Mouse (Mus musculus): ENCODE data around the gene ccdc198. TPM values are rescaled to one million over a fixed set of nuclear protein-coding genes. Genes with fewer than 3 reads are reported as not detected.
"Not testable (repeated sequence)": the region's sequence is repeated elsewhere in the genome, so short reads cannot be mapped to it uniquely, and the experiment has no call there.

ccdc198 gene
- 0.14 and 1.3 TPM in 2 replicates for polyA plus RNA-seq (2014; fragmentation: Nextera tagmentation; extraction: Ambion mirVana)

DNA sequence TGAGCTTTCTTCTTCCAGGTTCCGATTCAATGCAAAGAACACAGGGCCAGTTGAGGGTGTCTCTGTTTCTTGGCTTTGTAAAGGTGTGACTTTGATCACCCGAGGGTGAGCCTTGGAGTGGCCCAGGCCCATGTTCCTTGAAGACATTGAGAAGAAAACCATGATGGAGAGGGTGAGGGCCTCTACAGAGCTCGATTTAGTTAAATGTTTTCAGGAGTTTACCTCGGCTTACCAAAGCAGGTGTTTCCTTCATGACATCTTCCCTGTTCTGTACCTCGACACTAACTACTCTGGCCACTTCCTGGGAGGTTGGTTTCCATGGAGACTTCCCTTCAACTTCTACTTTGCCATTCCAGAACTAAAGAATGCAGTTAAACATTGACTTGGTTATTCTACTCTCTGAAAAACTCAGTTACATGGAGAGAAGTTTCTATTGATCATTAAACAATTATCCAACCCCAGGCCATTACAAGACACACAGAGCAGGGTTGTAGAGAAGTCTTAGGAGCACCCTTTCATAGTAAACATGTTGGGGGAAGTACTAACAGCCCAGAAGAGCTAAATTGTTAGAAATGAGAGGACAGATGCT lies at the start of gene ccdc198:
Gene ccdc198, minus strand, starts transcription at position 349 of the 589 bp plus-strand sequence.
- Histone ChIP-seq H3K4me2 (replicated peaks; ENCODE audit: low read depth, low read length) (no peak within 1 kb of the TSS), H3K9ac (ENCODE audit: low read depth, low read length) (no peak within 1 kb of the TSS), H3K4me3 (ENCODE audit: low read depth, low read length) (no peak within 1 kb of the TSS), H3K4me1 (replicated peaks; ENCODE audit: control insufficient read depth, insufficient read depth, low read length) (no peaks in the 10 kb centered on the region), H3K9me3 (ENCODE audit: control insufficient read depth, low read length) (no peaks in the 10 kb centered on the region), H3K36me3 (ENCODE audit: control insufficient read depth, insufficient read depth, low read length) (no peaks in the 10 kb centered on the region), H3K27ac (ENCODE audit: low read depth, low read length) (no peak within 1 kb of the TSS), H3K27me3 (ENCODE audit: control insufficient read depth, insufficient read depth, low read length) (no peaks in the 10 kb centered on the region)
- ATAC-seq (ENCODE audit: low FRiP score) = no peak
- no peak for DNase-seq (ENCODE audit: low spot score)
- 57% methylated on average over 5 of the region's 5 CpGs for WGBS

DNA sequence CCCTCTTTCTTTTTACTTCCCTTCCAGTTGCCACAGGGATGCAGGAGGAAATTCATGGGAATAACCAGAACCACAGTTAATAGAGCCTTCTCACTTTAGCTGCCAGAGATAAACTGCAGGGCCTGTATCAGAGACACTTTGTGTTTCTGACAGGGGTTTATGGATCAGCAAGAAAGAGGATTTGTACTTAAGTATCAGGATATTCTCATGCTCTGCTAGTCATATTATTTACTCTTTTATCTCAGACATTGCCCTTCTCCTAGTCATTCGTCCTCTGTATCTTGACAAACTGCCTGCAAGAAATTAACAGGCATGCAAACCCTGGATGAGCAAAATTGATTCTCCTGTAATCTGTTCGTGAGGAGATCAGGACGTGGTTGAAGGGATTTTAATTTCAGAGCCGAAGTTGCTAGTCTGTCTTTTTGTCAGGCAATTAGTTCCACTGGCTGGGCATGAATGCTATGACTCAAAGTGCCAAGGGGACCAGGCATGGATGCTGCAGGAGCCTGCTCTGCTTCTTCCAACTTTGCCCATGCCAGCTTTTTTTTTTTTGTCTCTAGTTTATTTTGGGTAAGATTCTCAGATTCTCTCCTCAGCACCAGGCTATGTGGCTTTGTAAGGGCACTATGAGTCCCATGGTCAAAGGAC lies 48.7 kb upstream of the ccdc198 start:
- no peak overlapping the region for H3K9ac ChIP-seq (ENCODE audit: low read depth, low read length)
- H3K36me3 ChIP-seq (ENCODE audit: control insufficient read depth, insufficient read depth, low read length) = no peaks in the 10 kb centered on the region
- H3K4me3 ChIP-seq (ENCODE audit: low read depth, low read length) = no peak overlapping the region
- peak; percentile 34 for DNase-seq (ENCODE audit: low spot score)
- H3K27ac ChIP-seq (ENCODE audit: low read depth, low read length) = no peak overlapping the region
- H3K27me3 ChIP-seq (ENCODE audit: control insufficient read depth, insufficient read depth, low read length) = no peaks in the 10 kb centered on the region; the same call in 1 of the 2 replicates
- no peaks in the 10 kb centered on the region for H3K9me3 ChIP-seq (ENCODE audit: control insufficient read depth, low read length)
- no peak overlapping the region for H3K4me2 ChIP-seq (replicated peaks; ENCODE audit: low read depth, low read length)
- peak; percentile 67; the same call in 1 of the 2 replicates for ATAC-seq (ENCODE audit: low FRiP score)
- H3K4me1 ChIP-seq (replicated peaks; ENCODE audit: control insufficient read depth, insufficient read depth, low read length) = no peaks in the 10 kb centered on the region
- WGBS = 15% methylated on average over 4 of the region's 4 CpGs

DNA sequence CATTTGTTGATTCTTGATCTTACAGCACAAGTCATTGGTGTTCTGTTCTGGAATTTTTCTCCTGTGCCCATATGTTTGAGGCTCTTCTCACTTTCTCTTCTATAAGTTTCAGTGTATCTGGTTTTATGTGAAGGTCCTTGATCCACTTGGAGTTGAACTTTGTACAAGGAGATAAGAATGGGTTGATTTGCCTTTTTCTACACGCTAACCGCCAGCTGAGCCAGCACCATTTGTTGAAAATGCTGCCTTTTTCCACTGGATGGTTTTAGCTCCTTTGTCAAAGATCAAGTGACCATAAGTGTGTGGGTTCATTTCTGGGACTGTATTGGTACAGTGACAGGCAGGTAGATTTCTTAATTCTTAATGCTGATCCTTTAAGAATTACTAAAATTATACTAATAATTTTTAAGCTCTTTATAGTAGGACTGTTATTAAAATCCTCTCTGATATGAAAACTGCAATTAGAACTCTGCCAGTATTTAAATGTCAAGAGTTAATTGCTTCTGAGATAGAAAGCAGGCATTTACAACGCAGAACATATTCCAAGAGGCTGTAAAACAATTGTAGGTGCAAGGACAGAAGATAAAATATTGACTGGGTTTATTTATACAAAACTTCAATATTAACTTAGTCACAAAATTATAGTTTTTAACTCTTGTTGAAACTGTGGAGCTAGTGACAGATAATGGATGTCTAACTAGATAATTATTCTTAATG lies 44.9 kb upstream of the ccdc198 start:
- ATAC-seq (ENCODE audit: low FRiP score) = no peak
- Histone ChIP-seq H3K9me3 (ENCODE audit: control insufficient read depth, low read length) (no peaks in the 10 kb centered on the region), H3K27ac (ENCODE audit: low read depth, low read length) (no peak overlapping the region), H3K4me1 (replicated peaks; ENCODE audit: control insufficient read depth, insufficient read depth, low read length) (no peaks in the 10 kb centered on the region), H3K4me2 (replicated peaks; ENCODE audit: low read depth, low read length) (no peak overlapping the region), H3K4me3 (ENCODE audit: low read depth, low read length) (no peak overlapping the region), H3K9ac (ENCODE audit: low read depth, low read length) (no peak overlapping the region), H3K27me3 (ENCODE audit: control insufficient read depth, insufficient read depth, low read length) (no peaks in the 10 kb centered on the region; the same call in 1 of the 2 replicates), H3K36me3 (ENCODE audit: control insufficient read depth, insufficient read depth, low read length) (no peaks in the 10 kb centered on the region)
- WGBS = 89% methylated on average over 3 of the region's 3 CpGs
- no peak for DNase-seq (ENCODE audit: low spot score)

DNA sequence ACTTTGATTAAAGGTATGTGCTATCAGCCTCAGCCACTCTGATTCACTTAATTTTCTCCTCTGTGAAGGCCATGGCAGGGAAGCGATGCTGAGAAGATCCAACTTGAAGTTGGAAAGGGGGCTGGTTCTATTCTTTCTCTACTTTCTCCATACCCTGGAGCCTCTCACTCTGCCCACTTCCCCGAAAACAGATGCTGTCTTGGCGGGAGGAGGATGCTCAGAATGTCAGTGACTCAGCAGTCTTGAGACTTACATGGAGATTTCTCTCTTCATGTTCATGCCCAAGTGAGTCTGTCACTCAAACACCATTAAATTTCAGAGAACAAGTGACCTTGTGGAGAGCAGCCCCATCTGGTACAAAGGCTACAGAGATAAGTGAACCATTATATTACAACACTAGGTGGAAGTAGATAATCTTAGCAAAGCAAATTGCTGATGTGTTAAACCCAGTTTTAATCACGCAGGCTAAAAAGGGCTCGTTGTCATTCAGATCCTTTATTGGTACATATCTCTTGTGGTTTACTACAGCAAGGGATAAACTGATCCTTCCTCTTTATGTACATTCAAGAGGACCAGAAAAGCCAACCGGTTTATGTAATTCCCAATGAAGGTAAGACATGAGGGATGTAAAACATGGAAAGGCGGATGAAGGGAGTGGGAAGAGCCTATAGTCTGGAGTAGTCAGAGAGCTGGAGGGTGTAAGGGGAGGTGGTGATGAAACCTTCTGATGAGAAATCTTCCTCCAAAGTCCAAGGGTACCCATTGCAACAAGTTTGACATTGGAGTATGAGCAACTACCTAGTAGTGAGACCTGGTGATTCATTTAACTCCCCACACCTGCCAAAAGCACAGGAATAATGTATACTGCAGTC lies 38.7 kb upstream of the ccdc198 start:
- ATAC-seq (ENCODE audit: low FRiP score) = no peak
- Histone ChIP-seq H3K27ac (ENCODE audit: low read depth, low read length) (no peak overlapping the region), H3K36me3 (ENCODE audit: control insufficient read depth, insufficient read depth, low read length) (no peaks in the 10 kb centered on the region), H3K9me3 (ENCODE audit: control insufficient read depth, low read length) (no peaks in the 10 kb centered on the region), H3K27me3 (ENCODE audit: control insufficient read depth, insufficient read depth, low read length) (no peaks in the 10 kb centered on the region), H3K9ac (ENCODE audit: low read depth, low read length) (no peak overlapping the region), H3K4me2 (replicated peaks; ENCODE audit: low read depth, low read length) (no peak overlapping the region), H3K4me3 (ENCODE audit: low read depth, low read length) (no peak overlapping the region), H3K4me1 (replicated peaks; ENCODE audit: control insufficient read depth, insufficient read depth, low read length) (no peaks in the 10 kb centered on the region)
- 88% methylated on average over 7 of the region's 7 CpGs for WGBS
- no peak for DNase-seq (ENCODE audit: low spot score)

DNA sequence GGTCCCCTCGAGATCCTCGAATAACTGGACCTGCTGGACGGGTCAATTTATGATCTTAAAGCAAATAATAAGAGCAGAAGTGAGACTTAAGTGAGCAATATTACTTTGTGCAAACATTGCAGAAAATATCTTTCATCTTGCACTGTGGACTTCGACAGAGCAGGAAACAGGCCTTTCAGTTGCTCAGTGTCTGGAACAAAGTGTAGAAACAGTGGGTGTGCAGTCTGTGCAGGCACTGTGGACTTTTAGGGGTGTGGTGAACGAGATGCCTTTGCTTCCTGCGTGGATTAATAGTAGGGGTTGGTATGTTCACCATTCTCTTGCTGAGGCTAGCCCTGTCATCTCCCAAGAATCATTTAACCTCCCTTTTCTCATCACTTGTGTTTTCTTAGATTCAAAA lies 33.6 kb upstream of the ccdc198 start:
- H3K9ac ChIP-seq (ENCODE audit: low read depth, low read length) = no peak overlapping the region
- H3K27me3 ChIP-seq (ENCODE audit: control insufficient read depth, insufficient read depth, low read length) = no peaks in the 10 kb centered on the region
- WGBS = 82% methylated on average over 6 of the region's 6 CpGs
- H3K4me1 ChIP-seq (replicated peaks; ENCODE audit: control insufficient read depth, insufficient read depth, low read length) = no peaks in the 10 kb centered on the region
- DNase-seq (ENCODE audit: low spot score) = no peak
- H3K4me3 ChIP-seq (ENCODE audit: low read depth, low read length) = no peak overlapping the region
- no peaks in the 10 kb centered on the region for H3K9me3 ChIP-seq (ENCODE audit: control insufficient read depth, low read length)
- no peak overlapping the region for H3K4me2 ChIP-seq (replicated peaks; ENCODE audit: low read depth, low read length)
- no peak for ATAC-seq (ENCODE audit: low FRiP score)
- no peak overlapping the region for H3K27ac ChIP-seq (ENCODE audit: low read depth, low read length)
- no peaks in the 10 kb centered on the region for H3K36me3 ChIP-seq (ENCODE audit: control insufficient read depth, insufficient read depth, low read length)

GRCm38 (mm10) chr14:49278479-49278878 lies 33.2 kb upstream of the ccdc198 start:
- H3K4me3 ChIP-seq (ENCODE audit: low read depth, low read length); H3K27me3 ChIP-seq (ENCODE audit: control insufficient read depth, insufficient read depth, low read length); ATAC-seq (ENCODE audit: low FRiP score); H3K36me3 ChIP-seq (ENCODE audit: control insufficient read depth, insufficient read depth, low read length); H3K9me3 ChIP-seq (ENCODE audit: control insufficient read depth, low read length); DNase-seq (ENCODE audit: low spot score); H3K4me1 ChIP-seq (replicated peaks; ENCODE audit: control insufficient read depth, insufficient read depth, low read length); H3K27ac ChIP-seq (ENCODE audit: low read depth, low read length); H3K9ac ChIP-seq (ENCODE audit: low read depth, low read length); H3K4me2 ChIP-seq (replicated peaks; ENCODE audit: low read depth, low read length): not testable (repeated sequence)
- 92% methylated on average over 9 of the region's 9 CpGs for WGBS

DNA sequence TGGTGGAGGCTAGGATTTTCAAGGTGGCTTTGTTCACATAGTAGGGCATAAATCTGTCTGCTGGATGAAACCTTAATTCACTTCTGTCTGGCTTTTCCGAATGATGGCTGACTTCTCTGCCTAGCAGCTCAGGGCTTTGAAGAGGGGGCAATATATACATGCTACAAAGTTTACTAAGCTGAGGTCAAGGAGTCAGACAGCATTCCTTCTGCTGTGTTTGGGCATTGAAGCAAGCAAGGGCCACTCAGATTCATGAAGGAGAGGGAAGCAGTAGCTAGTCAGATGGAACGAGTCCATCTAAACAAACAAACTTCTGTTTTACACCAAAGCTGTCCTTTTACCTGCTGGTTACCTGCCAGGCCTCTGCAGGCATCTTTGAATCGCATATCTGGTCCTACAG lies 32.4 kb upstream of the ccdc198 start:
- Histone ChIP-seq H3K27ac (ENCODE audit: low read depth, low read length) (no peak overlapping the region), H3K27me3 (ENCODE audit: control insufficient read depth, insufficient read depth, low read length) (no peaks in the 10 kb centered on the region), H3K4me2 (replicated peaks; ENCODE audit: low read depth, low read length) (no peak overlapping the region), H3K9me3 (ENCODE audit: control insufficient read depth, low read length) (no peaks in the 10 kb centered on the region), H3K4me3 (ENCODE audit: low read depth, low read length) (no peak overlapping the region), H3K36me3 (ENCODE audit: control insufficient read depth, insufficient read depth, low read length) (no peaks in the 10 kb centered on the region), H3K4me1 (replicated peaks; ENCODE audit: control insufficient read depth, insufficient read depth, low read length) (no peaks in the 10 kb centered on the region), H3K9ac (ENCODE audit: low read depth, low read length) (no peak overlapping the region)
- 66% methylated on average over 3 of the region's 3 CpGs for WGBS
- ATAC-seq (ENCODE audit: low FRiP score) (no peak), DNase-seq (ENCODE audit: low spot score) (no peak)

DNA sequence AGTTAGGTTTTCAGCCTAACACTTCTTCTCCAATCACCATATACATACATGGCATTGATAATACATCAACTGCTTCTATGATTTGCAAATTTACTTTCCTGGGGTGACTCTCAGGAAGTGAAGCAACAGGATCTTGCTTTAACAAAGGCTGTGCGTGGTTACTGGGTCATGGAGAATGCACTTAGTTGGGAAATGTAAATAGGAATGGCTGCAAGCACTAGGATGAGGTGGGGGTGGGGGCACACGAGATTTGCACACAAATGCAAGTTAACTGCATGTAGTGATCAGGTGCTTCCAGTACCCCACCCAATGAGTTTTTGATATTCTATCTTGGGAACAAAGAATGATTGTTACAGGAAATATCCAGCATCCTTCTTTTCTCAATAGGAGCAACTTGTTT lies 30.1 kb upstream of the ccdc198 start:
- no peaks in the 10 kb centered on the region for H3K36me3 ChIP-seq (ENCODE audit: control insufficient read depth, insufficient read depth, low read length)
- H3K27me3 ChIP-seq (ENCODE audit: control insufficient read depth, insufficient read depth, low read length) = no peaks in the 10 kb centered on the region
- H3K4me1 ChIP-seq (replicated peaks; ENCODE audit: control insufficient read depth, insufficient read depth, low read length) = no peaks in the 10 kb centered on the region
- ATAC-seq (ENCODE audit: low FRiP score) = no peak
- no peak overlapping the region for H3K9ac ChIP-seq (ENCODE audit: low read depth, low read length)
- no peak overlapping the region for H3K4me2 ChIP-seq (replicated peaks; ENCODE audit: low read depth, low read length)
- H3K4me3 ChIP-seq (ENCODE audit: low read depth, low read length) = no peak overlapping the region
- WGBS = 41% methylated on average over 2 of the region's 2 CpGs
- no peak for DNase-seq (ENCODE audit: low spot score)
- no peaks in the 10 kb centered on the region for H3K9me3 ChIP-seq (ENCODE audit: control insufficient read depth, low read length)
- no peak overlapping the region for H3K27ac ChIP-seq (ENCODE audit: low read depth, low read length)

All from hindbrain, embryonic 11.5 days (tissue).